Mouse (Mus musculus): ENCODE measurements at regions not wholly inside any gene's neighbourhood (a gene's known extent, or its start where the extent isn't known, plus 50 kb on each side); places are given as distances from the start of the nearest gene placed in this dataset.

- no peaks in the 10 kb centered on the region for H3K36me3 ChIP-seq (replicated peaks; ENCODE audit: control insufficient read depth, insufficient read depth)
- no peaks in the 10 kb centered on the region for H3K27me3 ChIP-seq (ENCODE audit: control insufficient read depth, insufficient read depth, low read length)
- no peak for DNase-seq (ENCODE audit: low spot score)
- H3K9ac ChIP-seq = no peak overlapping the region
- WGBS = 65% methylated on average over 1 of the region's 1 CpGs
- peaks cover 10% of the 10 kb centered on the region; the same call in 1 of the 2 replicates for H3K4me1 ChIP-seq (replicated peaks; ENCODE audit: control insufficient read depth, insufficient read depth, low read length)
- H3K4me2 ChIP-seq (replicated peaks) = no peak overlapping the region
- no peak overlapping the region for H3K27ac ChIP-seq
- H3K4me3 ChIP-seq (replicated peaks; ENCODE audit: low read length) = no peak overlapping the region
- H3K9me3 ChIP-seq (ENCODE audit: control insufficient read depth, low read length) = no peaks in the 10 kb centered on the region
- no peak for ATAC-seq (ENCODE audit: low FRiP score)
Observed at GRCm38 (mm10) chr2:45182876-45183275, 65.7 kb upstream of the Zeb2 start.

GRCm38 (mm10) chr2:45181552-45181951 lies 64.4 kb upstream of the Zeb2 start:
- no peaks in the 10 kb centered on the region for H3K9me3 ChIP-seq (ENCODE audit: control insufficient read depth, low read length)
- peak overlapping the region; percentile 18 for H3K4me2 ChIP-seq (replicated peaks)
- no peak overlapping the region for H3K27ac ChIP-seq
- WGBS = 52% methylated on average over 7 of the region's 7 CpGs
- H3K9ac ChIP-seq = no peak overlapping the region
- no peak overlapping the region for H3K4me3 ChIP-seq (replicated peaks; ENCODE audit: low read length)
- no peaks in the 10 kb centered on the region for H3K27me3 ChIP-seq (ENCODE audit: control insufficient read depth, insufficient read depth, low read length)
- H3K36me3 ChIP-seq (replicated peaks; ENCODE audit: control insufficient read depth, insufficient read depth) = no peaks in the 10 kb centered on the region
- ATAC-seq (ENCODE audit: low FRiP score) (no peak), DNase-seq (ENCODE audit: low spot score) (no peak)
- peaks cover 10% of the 10 kb centered on the region; the same call in 1 of the 2 replicates for H3K4me1 ChIP-seq (replicated peaks; ENCODE audit: control insufficient read depth, insufficient read depth, low read length)

GRCm38 (mm10) chr2:45178849-45179453 lies 61.8 kb upstream of the Zeb2 start:
- 82% methylated on average over 1 of the region's 1 CpGs for WGBS
- ATAC-seq (ENCODE audit: low FRiP score) (no peak), DNase-seq (ENCODE audit: low spot score) (no peak)
- no peak overlapping the region for H3K9ac ChIP-seq
- H3K4me3 ChIP-seq (replicated peaks; ENCODE audit: low read length) = no peak overlapping the region
- no peak overlapping the region for H3K27ac ChIP-seq
- no peaks in the 10 kb centered on the region for H3K27me3 ChIP-seq (ENCODE audit: control insufficient read depth, insufficient read depth, low read length)
- H3K4me2 ChIP-seq (replicated peaks) = no peak overlapping the region
- peaks cover 4% of the 10 kb centered on the region; the same call in 1 of the 2 replicates for H3K4me1 ChIP-seq (replicated peaks; ENCODE audit: control insufficient read depth, insufficient read depth, low read length)
- no peaks in the 10 kb centered on the region for H3K36me3 ChIP-seq (replicated peaks; ENCODE audit: control insufficient read depth, insufficient read depth)
- no peaks in the 10 kb centered on the region for H3K9me3 ChIP-seq (ENCODE audit: control insufficient read depth, low read length)

GRCm38 (mm10) chr2:45172382-45172781 lies 55.2 kb upstream of the Zeb2 start:
- 84% methylated on average over 8 of the region's 8 CpGs for WGBS
- H3K36me3 ChIP-seq (replicated peaks; ENCODE audit: control insufficient read depth, insufficient read depth) = no peaks in the 10 kb centered on the region
- ATAC-seq (ENCODE audit: low FRiP score) = no peak
- H3K27ac ChIP-seq = no peak overlapping the region
- H3K4me3 ChIP-seq (replicated peaks; ENCODE audit: low read length) = no peak overlapping the region
- H3K4me1 ChIP-seq (replicated peaks; ENCODE audit: control insufficient read depth, insufficient read depth, low read length) = no peaks in the 10 kb centered on the region
- H3K4me2 ChIP-seq (replicated peaks) = no peak overlapping the region
- H3K9me3 ChIP-seq (ENCODE audit: control insufficient read depth, low read length) = no peaks in the 10 kb centered on the region
- no peaks in the 10 kb centered on the region for H3K27me3 ChIP-seq (ENCODE audit: control insufficient read depth, insufficient read depth, low read length)
- DNase-seq (ENCODE audit: low spot score) = no peak
- H3K9ac ChIP-seq = no peak overlapping the region

GRCm38 (mm10) chr2:45171520-45172173 lies 54.5 kb upstream of the Zeb2 start:
- no peak overlapping the region for H3K4me3 ChIP-seq (replicated peaks; ENCODE audit: low read length)
- WGBS = 58% methylated on average over 12 of the region's 12 CpGs
- no peaks in the 10 kb centered on the region for H3K9me3 ChIP-seq (ENCODE audit: control insufficient read depth, low read length)
- H3K4me1 ChIP-seq (replicated peaks; ENCODE audit: control insufficient read depth, insufficient read depth, low read length) = no peaks in the 10 kb centered on the region
- no peak for DNase-seq (ENCODE audit: low spot score)
- no peak overlapping the region for H3K27ac ChIP-seq
- no peaks in the 10 kb centered on the region for H3K36me3 ChIP-seq (replicated peaks; ENCODE audit: control insufficient read depth, insufficient read depth)
- H3K4me2 ChIP-seq (replicated peaks) = no peak overlapping the region
- ATAC-seq (ENCODE audit: low FRiP score) = no peak
- H3K27me3 ChIP-seq (ENCODE audit: control insufficient read depth, insufficient read depth, low read length) = no peaks in the 10 kb centered on the region
- no peak overlapping the region for H3K9ac ChIP-seq

GRCm38 (mm10) chr2:45170272-45170671 lies 53.1 kb upstream of the Zeb2 start:
- Histone ChIP-seq H3K27ac (no peak overlapping the region), H3K36me3 (replicated peaks; ENCODE audit: control insufficient read depth, insufficient read depth) (no peaks in the 10 kb centered on the region), H3K4me2 (replicated peaks) (no peak overlapping the region), H3K4me1 (replicated peaks; ENCODE audit: control insufficient read depth, insufficient read depth, low read length) (no peaks in the 10 kb centered on the region), H3K9me3 (ENCODE audit: control insufficient read depth, low read length) (no peaks in the 10 kb centered on the region), H3K4me3 (replicated peaks; ENCODE audit: low read length) (no peak overlapping the region), H3K9ac (no peak overlapping the region), H3K27me3 (ENCODE audit: control insufficient read depth, insufficient read depth, low read length) (no peaks in the 10 kb centered on the region)
- 72% methylated on average over 3 of the region's 3 CpGs for WGBS
- DNase-seq (ENCODE audit: low spot score) (no peak), ATAC-seq (ENCODE audit: low FRiP score) (no peak)

- no peaks in the 10 kb centered on the region for H3K27me3 ChIP-seq (ENCODE audit: control insufficient read depth, insufficient read depth, low read length)
- H3K4me1 ChIP-seq (replicated peaks; ENCODE audit: control insufficient read depth, insufficient read depth, low read length) = no peaks in the 10 kb centered on the region
- no peak overlapping the region for H3K4me2 ChIP-seq (replicated peaks)
- H3K9me3 ChIP-seq (ENCODE audit: control insufficient read depth, low read length) = no peaks in the 10 kb centered on the region
- no peak overlapping the region for H3K4me3 ChIP-seq (replicated peaks; ENCODE audit: low read length)
- WGBS = 37% methylated on average over 9 of the region's 9 CpGs
- no peaks in the 10 kb centered on the region for H3K36me3 ChIP-seq (replicated peaks; ENCODE audit: control insufficient read depth, insufficient read depth)
- no peak overlapping the region for H3K9ac ChIP-seq
- DNase-seq (ENCODE audit: low spot score) = no peak
- ATAC-seq (ENCODE audit: low FRiP score) = 0 out of 2 replicates have a peak, but pooled peaks have one; percentile 2
- H3K27ac ChIP-seq = no peak overlapping the region
Observed at GRCm38 (mm10) chr2:45169429-45170070, 52.4 kb upstream of the Zeb2 start.

- H3K27me3 ChIP-seq (ENCODE audit: control insufficient read depth, insufficient read depth, low read length) = no peaks in the 10 kb centered on the region
- 96% methylated on average over 3 of the region's 3 CpGs for WGBS
- no peak overlapping the region for H3K9ac ChIP-seq
Observed at GRCm38 (mm10) chr2:45168606-45169005, 51.4 kb upstream of the Zeb2 start.

More at GRCm38 (mm10) chr2:45168606-45169005, 51.4 kb upstream of the Zeb2 start:
- DNase-seq (ENCODE audit: low spot score) (no peak), ATAC-seq (ENCODE audit: low FRiP score) (no peak)
- no peak overlapping the region for H3K4me2 ChIP-seq (replicated peaks)
- no peak overlapping the region for H3K4me3 ChIP-seq (replicated peaks; ENCODE audit: low read length)
- H3K36me3 ChIP-seq (replicated peaks; ENCODE audit: control insufficient read depth, insufficient read depth) = no peaks in the 10 kb centered on the region
- H3K4me1 ChIP-seq (replicated peaks; ENCODE audit: control insufficient read depth, insufficient read depth, low read length) = no peaks in the 10 kb centered on the region
- no peaks in the 10 kb centered on the region for H3K9me3 ChIP-seq (ENCODE audit: control insufficient read depth, low read length)
- H3K27ac ChIP-seq = no peak overlapping the region
